Comparison of ENCODE assay signal across 8 mouse cellular contexts in genomic region chr12:91590716-91591115, GRCm38 (mm10). TPM values are rescaled to one million over a fixed set of nuclear protein-coding genes. Genes with fewer than 3 reads are reported as not detected.
DNase-seq lines count a peak whose midpoint lies in the region; ATAC-seq and TF ChIP-seq lines count a peak whose summit lies in the region.

No protein-coding gene starts in this region.

- no peaks in the 10 kb centered on the region for H3K27me3 ChIP-seq in intestine, postnatal 0 days (replicated peaks; ENCODE audit: control insufficient read depth, insufficient read depth, low read length)

- no peak for TF ChIP-seq CTCF in intestine, postnatal 0 days (IDR thresholded peaks at IDR 0.05; ENCODE audit: low read depth)
- TF ChIP-seq CTCF in lung, adult 2 months (IDR thresholded peaks at IDR 0.05; ENCODE audit: insufficient read depth, low read length), result no peak

- no peak for TF ChIP-seq POLR2A in lung, adult 2 months (IDR thresholded peaks at IDR 0.05; ENCODE audit: borderline replicate concordance, extremely low read depth, low read depth, low read length)

- peak overlapping the region; percentile 64 for H3K4me2 ChIP-seq in intestine, postnatal 0 days (replicated peaks; ENCODE audit: low read depth)

- intact Hi-C loops in left cerebral cortex, postnatal 36 days (cut with DNase I), result no loop called here

- peak; percentile 32 for DNase-seq in ovary, adult 18-20 months (ENCODE audit: low spot score)
- DNase-seq in ovary, postnatal 10 days (ENCODE audit: low spot score), result no peak
- DNase-seq in gastrocnemius, postnatal 25 days, result peak; percentile 30
- peak; percentile 23 for DNase-seq in lung, adult 2 months
- peak; percentile 57 for DNase-seq in skeletal muscle tissue, adult 2 months (ENCODE audit: low read depth, low spot score)
- DNase-seq in left cerebral cortex, postnatal 36 days (ENCODE audit: low spot score in 2 of 2), result no peak

- H3K9me3 ChIP-seq in intestine, postnatal 0 days (ENCODE audit: control insufficient read depth), result no peaks in the 10 kb centered on the region

- H3K4me3 ChIP-seq in brown adipose tissue, adult 24 weeks (ENCODE audit: insufficient read depth, low read depth, low read length), result peak overlapping the region; percentile 89
- peak overlapping the region; percentile 66 for H3K4me3 ChIP-seq in intestine, postnatal 0 days (ENCODE audit: low read depth, low read length)
- peak overlapping the region; percentile 94 for H3K4me3 ChIP-seq in lung, adult 2 months (replicated peaks; ENCODE audit: extremely low read depth, low read depth, low read length)

- H3K4me1 ChIP-seq in brown adipose tissue, adult 24 weeks (ENCODE audit: control insufficient read depth, insufficient read depth, insufficient read length, low read length), result peaks cover 3% of the 10 kb centered on the region; the same call in 1 of the 2 replicates
- no peaks in the 10 kb centered on the region for H3K4me1 ChIP-seq in intestine, postnatal 0 days (replicated peaks; ENCODE audit: control insufficient read depth, insufficient read depth, low read length)
- H3K4me1 ChIP-seq in lung, adult 2 months (ENCODE audit: control insufficient read depth, insufficient read depth, low read length), result peaks cover 2% of the 10 kb centered on the region

- 14% methylated on average over 6 of the region's 6 CpGs for WGBS in intestine, postnatal 0 days
- 23% methylated on average over 6 of the region's 6 CpGs for WGBS in lung, adult 2 months

- ATAC-seq in intestine, postnatal 0 days, result peak; percentile 42

- peak overlapping the region; percentile 97 for H3K27ac ChIP-seq in brown adipose tissue, adult 24 weeks (replicated peaks; ENCODE audit: low read depth, low read length)
- peak overlapping the region; percentile 97 for H3K27ac ChIP-seq in intestine, postnatal 0 days (ENCODE audit: low read depth, low read length)

- no peaks in the 10 kb centered on the region for H3K36me3 ChIP-seq in intestine, postnatal 0 days (ENCODE audit: control insufficient read depth, insufficient read depth)

- H3K9ac ChIP-seq in intestine, postnatal 0 days (ENCODE audit: low read depth, low read length), result peak overlapping the region; percentile 95

RNA-seq across cellular contexts. Expression of gene Gtf2a1, which starts 0.4 kb away (rescaled TPM):
- polyA plus RNA-seq in brown adipose tissue, adult 24 weeks (2012; ENCODE audit: insufficient read depth, insufficient read length, missing spikeins), result 16.8 and 17.1 TPM in 2 replicates
- total RNA-seq in gastrocnemius, postnatal 25 days (2021), result 10 to 100 TPM; 19.4 to 22.7 TPM
- polyA plus RNA-seq in intestine, postnatal 0 days (2015; fragmentation: Nextera tagmentation; extraction: Ambion mirVana), result 15.3 and 18.8 TPM in 2 replicates
- 11.8 and 13.7 TPM in 2 replicates for polyA plus RNA-seq in lung, adult 2 months (2012; rRNA removed)
- 10 to 100 TPM; 46.1 to 48.6 TPM for total RNA-seq in left cerebral cortex, postnatal 36 days (2021)

Comparison
In these comparisons a context has a peak if more than half of its experiments do, and no peak if none do; other contexts are left out.
1. DNase-seq: peak in ovary, adult 18-20 months (single experiment), gastrocnemius, postnatal 25 days (single experiment), lung, adult 2 months (single experiment) and skeletal muscle tissue, adult 2 months (single experiment); none in ovary, postnatal 10 days (single experiment) and left cerebral cortex, postnatal 36 days (0 of 2).
2. Peak in every context shown above with its lines, with median percentiles within 50 percentile points of each other: H3K4me3 ChIP-seq.